Mouse (Mus musculus) CD8-positive naive resting alpha-beta T cell, adult 2 months (primary cell): ENCODE measurements around the gene Gm17657.
"Not testable (repeated sequence)": the region's sequence is repeated elsewhere in the genome, so short reads cannot be mapped to it uniquely, and the experiment has no call there.

ENCODE experiments used
- DNase-seq, 2 experiments: peaks; one replicate each; pipeline ENCODE4 v3.0.0; 2022; ENCODE audit warnings: low read depth in 2 of 2, low spot score in 2 of 2

Gm17657 gene

DNA sequence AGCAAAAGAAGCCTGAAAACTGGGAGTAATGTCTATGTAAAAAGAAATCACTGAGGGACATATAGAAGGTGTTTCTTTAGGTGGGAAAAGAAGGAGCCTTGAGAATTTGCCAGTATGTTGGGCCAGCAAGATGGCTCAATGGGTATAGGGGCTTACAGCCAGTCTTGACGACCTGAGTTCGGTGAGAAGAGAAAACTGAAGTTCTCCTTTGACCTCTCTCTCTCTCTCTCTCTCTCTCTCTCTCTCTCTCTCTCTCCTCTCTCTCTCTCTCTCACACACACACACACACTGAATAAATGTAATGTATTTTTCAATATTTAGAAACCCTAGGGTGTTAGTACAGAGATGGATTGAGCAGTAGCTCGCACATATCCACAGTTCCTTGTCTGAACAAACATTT is 944 bp downstream of the Gm17657 start:
- DNase-seq: no peak

DNA sequence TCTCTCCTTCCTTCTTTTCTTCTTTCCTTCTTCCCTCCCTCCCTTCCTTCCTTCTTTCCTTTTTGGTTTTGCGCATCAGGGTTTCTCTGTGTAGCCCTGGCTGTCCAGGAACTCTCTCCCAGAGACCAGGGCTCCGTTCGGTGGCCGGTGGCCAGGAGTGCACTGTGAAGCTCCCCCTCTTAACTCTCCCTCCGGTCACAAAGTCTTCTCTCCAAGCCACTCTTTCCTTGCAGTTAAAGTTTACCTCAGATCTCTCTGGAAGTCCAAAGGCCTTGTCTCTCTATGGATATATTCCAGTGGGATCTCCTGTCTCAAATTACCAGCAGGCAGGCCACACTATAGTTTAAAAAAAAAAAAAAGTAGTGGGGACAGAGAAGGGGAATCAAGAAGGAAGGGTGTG is 4.2 kb downstream of the Gm17657 start:
- DNase-seq: no peak

DNA sequence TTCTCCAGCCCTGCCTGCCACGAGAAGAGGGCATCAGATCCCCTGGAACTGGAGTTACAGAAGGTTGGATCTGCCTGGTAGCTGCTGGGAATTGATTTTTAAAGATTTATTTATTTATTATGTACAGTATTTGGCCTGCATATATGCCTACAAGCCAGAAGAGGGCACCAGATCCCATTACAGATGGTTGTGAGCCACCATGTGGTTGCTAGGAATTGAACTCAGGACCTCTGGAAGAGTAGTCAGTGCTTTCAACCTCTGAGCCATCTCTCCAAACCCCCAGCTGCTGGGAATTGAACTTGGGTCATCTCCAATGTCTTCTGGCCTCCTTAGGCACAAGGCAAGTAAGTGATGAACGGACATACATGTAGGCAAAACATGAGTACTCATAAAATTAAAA is 5.4 kb downstream of the Gm17657 start:
- no peak for DNase-seq

DNA sequence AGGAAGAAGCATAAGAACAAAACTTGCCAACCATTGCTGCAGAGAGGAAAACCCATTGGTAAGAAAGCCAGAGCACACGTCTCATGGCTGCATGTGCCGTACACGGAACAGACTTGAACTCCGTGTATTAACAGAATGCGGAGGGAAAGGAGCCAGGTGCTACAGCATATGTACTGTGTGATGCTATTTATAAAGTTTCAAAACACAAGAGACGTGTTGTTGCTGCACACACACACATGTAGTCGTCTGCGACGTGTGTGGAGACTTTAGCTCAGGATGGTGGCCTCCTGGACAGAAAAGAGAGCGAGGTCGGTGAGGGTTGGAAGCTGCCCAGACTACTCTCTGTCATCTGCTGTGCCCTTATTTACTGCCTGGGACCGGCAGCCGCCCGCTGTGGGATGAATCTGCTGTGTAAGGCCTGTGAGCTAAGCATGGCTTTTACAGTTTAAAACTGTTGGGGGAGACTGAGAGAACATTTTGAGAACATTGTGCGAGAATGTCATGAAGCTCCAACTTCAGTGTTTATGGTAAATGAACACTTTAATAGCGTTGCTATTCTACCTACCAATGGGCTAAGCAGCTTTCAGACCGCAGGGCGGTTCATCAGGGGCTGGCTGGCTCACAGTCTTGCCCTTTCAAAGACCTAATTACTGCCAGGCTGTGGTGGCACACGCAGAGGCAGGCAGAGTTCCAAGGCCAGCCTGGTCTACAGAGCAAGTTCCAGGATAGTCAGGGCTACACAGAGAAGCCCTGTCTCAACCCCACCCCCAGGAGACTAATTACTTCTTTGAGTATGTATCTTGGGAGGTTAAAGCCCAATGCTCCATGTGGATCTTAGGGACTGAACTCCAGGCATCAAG is 6.4 kb downstream of the Gm17657 start:
- no peak for DNase-seq

DNA sequence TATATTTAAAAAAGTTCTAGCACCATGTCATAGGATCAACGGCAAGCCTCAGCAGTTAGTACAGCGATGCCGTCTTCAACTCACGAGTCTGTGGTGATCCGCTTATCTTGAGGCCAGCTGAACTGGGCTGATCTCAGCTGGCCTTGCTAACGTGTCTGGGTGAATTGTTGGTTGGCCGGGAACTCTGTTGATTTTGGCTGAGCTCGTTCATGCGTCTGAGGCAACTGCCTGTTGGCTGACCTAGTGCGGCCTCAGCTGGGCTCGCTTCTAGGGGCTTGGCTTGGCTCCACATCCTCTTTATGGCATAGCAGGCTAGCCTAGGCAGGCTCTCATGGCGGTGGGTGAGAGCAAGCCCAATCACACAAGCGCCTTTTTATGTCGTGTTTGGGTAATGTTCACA is 8.0 kb downstream of the Gm17657 start:
- DNase-seq: no peak

DNA sequence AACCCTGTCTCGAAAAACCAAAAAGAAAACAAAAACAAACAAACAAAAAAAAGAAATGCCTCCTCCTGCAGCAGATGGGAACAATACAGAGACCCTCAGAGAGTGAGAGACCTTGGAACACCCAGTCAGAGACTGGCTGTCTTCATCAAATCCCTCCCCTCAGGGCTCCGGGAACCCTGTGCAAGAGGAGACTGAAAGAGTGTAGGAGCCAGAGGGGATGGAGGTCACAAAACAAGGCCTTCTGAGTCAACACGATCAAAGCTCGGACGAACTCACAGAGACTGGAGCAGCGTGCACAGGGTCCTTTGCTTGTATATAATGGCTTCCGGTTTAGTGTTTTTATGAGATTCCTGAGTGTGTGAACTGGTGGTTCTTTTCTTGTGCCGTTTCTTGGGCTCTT is 9.0 kb downstream of the Gm17657 start:
- no peak for DNase-seq

DNA sequence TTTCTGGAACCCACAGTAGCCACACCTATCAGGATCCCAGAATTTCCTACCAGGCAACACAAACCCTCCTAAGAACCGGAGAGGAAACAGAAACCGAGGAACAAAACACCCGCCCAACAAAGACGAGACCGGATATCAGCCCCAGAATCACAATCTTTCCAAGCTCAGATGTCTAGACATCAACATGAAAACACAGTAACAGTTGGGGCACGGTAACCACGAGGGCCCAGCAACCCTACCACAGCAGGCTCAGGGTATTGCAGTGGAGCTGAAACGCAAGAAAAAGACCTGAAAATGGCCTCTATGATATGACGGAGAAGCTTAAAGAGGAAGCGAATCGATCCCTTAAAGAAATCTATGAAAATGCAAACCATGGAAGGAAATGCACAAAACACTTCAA is 15.6 kb downstream of the Gm17657 start:
- DNase-seq: peak; percentile 41 to 56

DNA sequence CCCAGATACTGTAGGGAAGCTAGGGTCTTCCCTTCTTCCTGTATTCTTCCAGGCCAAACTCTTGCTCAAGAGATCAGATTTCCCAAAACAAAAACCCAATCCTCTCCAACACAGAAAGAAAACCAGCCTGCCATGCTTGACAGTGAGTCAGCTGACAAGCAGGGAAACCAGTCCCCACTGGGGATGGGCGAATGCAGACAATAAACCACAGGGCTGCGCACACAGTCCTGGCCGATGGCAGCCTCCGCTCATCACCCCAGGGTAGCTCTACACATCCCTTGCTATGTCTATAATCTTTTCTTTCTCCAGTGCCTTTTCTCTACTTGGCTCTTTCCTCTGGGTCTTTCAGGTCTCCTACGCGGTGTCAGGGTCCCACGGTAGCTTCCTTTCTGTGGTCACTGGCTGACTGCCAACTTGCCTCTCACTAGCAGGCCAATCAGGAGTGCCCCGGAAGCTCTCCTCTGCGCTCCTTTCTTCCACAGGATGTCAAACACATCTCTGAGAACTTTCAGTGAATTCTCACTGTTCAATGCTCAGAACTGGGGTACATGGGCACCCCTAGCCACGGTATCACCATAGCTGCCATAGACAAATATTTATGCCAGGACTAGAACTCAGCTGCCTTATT is 17.6 kb downstream of the Gm17657 start:
- DNase-seq: peak; percentile 62 to 82

DNA sequence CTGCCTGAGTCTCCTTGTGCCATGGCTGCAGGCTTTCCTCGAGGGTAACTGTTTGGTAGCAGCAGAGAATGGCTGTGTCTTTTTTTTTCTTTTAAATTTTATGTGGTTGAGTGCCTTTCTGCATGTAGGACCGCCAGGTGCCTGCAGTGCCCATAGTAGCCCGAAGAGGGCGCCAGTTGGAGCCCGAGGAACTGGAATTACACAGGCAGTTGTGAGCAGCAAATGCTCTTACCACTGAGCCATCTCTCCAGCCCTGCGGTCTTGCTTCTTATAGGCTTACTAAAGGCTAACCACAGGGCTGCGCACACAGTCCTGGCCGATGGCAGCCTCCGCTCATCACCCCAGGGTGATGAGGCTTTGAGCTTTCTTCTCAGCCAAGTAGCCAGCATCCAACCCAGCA is 18.2 kb downstream of the Gm17657 start:
- DNase-seq: peak; percentile 42 to 49

DNA sequence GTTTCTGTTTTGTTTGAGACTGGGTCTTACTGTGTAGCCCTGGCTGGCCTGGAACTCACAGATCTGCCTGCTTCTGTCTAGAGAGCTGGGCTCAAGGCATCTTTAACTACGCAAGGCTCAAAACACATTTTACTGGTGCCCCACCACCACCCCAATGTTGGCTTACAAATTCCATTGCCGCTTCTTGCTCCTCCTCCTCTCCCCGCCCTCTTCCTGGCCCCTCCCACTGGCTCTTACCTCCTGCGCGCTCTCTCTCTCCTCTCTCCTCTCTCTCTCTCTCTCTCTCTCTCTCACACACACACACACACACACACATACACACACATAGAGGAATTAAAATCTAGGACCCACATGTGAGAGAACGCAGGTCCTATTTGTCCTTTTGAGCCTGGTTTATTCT is 18.9 kb downstream of the Gm17657 start:
- DNase-seq: no peak

DNA sequence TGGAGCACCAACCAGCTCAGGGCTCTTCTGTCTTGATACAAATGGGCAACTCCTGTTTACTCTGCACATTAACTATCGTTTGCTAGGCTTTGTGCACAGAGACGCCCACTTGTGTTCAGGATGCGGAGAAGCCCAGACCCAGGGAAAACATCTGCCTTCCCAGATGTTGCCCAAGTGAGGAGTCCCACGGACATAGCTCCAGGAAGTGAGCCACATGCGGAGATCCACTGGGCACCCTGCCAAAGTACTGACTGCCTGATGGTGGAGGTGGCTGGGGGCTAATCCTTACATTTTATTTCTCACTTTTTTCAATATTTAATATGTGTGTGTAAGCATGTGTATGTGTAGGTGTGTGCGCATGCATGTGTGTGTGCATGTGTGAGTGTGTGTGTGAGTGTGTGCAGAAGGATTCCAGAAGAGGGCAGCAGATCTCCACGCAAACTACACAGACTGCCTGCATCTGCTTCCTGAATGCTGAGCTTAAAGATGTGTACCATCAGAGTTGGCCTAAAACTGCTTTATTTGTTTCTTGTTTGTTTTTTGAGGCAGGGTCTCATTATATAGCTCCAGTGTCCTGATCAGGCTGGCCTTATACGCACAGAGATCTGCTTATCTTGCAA is 20.8 kb downstream of the Gm17657 start:
- no peak for DNase-seq

DNA sequence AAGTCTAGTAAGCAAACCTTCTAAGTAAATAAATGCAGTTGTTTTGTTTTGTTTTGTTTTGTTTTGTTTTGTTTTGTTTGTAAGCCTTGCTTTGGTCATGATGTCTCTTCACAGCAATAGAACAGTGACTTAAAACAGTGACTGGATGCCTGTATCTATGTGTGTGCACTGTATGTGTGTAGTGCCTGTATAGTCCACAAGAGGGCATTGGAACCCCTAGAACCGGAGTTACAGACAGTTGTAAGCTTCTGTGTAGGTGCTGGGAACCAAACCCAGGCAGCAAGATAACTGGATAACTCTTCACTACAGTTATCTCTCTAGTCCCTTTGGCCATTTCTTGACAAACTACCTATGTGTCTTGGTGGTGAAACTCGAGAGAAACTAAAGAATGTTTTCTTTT is 23.8 kb downstream of the Gm17657 start:
- no peak for DNase-seq

DNA sequence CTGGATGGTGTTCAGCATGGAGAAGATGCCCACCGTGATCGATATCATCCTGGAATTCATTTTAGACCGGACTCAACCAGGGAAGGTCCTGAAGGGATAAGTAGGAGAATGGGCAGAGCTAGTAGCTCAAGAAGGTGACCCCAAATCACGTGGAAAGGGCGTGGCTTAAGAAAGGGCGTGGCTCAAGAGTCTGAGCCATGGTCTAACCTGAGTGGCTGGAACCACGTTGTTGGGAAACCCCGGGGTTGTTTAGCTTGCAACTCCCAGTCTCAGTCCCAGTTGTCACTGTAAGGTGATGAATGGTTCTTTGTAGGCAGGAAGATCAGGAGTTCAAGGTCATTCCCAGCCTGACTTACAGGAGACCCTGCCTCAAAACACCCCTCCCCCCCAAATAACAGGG is 29.7 kb downstream of the Gm17657 start:
- DNase-seq: no peak

DNA sequence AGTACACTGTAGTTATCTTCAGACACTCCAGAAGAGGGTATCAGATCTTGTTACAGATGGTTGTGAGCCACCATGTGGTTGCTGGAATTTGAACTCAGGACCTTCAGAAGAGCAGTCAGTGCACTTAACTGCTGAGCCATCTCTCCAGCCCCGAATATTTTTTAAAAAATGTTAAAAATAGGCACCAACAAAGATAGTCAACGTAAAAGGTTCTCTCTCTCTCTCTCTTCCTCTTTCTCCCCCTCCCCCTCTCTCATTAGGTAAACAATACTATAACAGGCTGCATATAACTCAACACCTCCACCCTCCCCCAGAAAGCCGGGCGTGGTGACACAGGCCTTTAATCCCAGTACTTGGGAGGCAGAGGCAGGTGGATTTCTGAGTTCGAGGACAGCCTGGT is 30.8 kb downstream of the Gm17657 start:
- not testable (repeated sequence) for DNase-seq

DNA sequence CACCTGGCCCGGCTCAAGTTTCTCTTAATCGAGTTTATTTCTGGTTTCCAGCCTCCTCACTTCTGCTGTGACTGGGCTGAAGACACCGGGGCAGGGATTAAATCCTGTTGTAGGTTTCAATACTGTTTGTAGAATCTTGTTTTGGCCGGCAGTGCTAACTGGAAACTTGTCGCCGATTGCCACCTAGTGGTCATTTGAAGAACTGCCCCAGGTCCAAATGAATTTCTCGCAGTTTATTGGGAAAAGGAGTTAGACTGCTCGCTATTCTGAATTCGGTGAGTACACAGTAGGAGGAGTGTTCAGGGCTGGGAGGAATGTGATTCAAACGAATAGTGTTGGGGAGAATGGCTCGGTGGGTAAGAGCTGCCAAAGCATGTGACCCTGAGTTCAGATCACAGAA is 35.0 kb downstream of the Gm17657 start:
- peak; percentile 75 to 82 for DNase-seq

DNA sequence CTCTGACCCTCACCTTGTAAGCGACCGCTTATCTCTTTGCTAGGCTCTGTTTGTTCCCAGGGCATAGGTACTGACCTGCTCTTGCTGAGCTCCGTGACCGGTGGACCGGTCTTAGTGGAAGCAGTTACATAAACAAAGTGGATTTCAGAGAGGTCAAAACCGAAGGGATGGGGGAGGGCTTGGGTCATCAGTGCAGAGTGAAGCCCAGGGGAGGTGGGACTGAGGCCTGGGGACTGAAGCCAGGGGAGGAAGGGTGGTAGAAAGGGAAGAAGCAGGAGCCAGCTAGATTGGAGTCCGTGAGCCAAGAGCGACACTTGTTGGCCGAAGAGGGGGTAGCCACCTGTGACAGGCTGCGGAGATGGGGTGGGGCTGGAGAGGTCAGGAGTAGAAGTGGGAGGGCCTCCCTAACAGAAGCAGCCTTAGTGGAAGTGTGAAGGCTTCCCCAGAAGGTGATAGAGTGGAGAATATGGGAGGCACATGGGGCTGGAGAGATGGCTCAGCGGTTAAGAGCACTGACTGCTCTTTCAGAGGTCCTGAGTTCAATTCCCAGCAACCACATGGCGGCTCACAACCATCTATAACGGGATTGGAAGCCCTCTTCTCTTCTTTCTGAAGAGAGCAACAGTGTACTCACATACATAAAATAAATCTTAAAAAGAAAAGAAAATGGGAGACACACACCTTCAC is 36.3 kb downstream of the Gm17657 start:
- peak; percentile 49 for DNase-seq

DNA sequence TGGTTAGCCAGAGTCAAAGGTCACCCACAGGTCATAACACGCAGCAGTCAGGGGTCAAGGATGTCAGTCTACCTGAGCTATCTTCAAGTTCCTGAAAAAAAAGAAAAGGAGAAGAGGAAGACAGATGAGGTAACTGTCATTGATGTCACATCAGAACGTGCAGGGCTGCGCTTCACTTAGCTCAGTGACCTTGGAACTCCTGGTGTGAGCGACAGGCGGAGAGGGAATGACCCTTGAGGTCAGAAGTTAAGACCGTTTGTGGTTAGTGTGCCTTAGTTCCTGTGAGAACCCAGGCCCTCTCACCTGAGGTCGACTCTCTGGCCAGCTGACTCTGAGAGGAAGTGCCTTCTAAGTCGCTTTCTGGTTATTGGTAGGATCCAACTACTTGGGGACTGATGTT is 38.7 kb downstream of the Gm17657 start:
- DNase-seq: no peak

DNA sequence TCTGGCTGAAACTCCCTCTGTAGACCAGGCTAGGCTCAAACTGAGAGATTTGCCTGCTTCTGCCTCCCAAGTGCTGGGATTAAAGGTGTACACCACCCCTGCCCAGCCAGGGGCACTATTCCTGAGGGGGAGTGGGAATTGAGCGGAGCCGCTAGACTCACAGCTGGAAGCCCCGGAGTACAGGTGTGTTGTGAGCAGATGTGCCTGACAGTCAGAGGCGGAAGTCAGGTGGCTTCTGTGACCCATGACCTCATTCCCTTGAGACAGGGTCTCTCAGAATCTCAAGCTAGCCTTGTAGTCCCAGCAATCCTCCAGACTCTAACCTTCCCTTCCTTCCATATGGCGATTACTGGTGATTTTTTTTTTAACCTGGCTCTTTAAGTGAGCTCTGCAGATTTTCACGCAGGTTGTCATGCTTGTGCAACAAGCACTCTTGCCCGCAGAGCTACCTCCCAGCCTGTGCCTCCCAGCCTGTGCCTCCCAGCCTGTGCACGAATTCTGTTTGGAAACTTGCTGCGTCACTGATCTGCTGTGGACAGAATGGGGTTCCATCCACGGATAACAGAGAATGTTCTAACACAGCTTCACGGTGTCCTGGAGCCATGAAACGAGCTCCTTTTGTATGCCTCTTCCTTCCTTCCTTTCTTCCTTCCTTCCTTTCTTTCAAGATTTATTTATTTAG is 40.4 kb downstream of the Gm17657 start:
- DNase-seq: no peak

DNA sequence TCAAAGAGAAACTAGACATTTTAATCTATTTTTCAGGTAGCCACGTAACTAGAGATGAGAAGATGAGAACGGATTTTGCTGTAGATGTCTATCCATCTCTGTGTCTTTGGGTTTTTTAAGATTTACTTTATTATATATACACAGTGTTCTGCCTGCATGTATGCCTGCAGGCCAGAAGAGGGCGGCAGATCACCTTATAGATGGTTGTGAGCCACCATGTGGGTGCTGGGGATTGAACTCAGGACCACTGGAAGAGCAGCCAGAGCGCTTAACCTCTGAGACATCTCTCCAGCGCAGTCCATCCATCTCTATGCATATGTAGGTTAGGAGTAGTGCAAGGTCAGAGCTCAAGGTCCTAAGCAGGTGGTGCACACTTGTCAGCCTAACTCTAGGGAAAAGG is 45.7 kb downstream of the Gm17657 start:
- no peak for DNase-seq

DNA sequence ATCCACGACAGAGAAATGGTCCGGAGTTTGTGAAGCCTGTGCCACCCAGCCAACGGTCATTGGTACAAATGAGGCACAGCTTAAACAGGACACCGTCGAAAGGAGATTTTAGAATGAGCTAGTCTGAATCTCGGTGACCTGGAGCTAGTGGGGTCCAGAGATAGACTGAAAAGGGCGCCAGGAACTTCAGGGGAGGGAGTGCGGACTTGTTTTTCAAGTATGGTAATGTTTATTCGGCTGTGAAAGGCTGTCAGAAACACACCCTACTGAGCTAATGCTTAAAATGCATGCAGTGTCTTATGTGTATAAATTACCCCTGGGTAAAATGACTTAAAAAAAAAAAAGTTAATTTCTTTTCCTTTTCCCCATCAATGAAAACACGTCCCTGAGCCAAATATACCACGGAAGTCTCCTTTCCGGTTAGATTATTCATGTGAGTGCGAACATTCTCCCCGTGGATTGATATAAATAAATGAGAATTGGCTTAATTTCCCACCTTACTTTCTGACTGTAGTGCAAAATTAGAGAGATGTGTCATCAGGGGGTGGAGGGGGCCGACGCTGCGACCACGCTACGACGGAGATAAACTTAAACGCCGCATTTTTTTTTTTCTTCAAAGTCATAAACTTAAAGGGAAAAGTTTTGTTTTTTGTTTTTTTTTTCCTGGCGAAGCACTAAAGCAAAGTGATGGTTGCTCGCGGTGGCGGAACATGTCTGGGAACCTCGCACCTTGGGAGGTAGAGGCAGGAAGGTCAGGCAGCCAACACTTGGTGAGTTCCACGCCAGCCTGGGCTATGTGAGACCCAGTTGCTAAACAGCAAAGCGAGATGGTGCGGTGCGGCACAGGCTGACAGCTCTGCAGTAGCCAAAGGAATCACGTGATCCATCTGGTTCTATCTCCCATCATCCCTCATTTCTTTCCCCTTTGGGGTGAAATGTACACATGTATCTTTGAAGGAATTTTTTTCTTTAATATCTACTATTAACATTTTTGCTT is 46.5 kb downstream of the Gm17657 start:
- DNase-seq: no peak
